Mouse (Mus musculus) heart, postnatal 10 days (tissue): Measurements from ENCODE around the gene Zfp746. TPM values are rescaled to one million over a fixed set of nuclear protein-coding genes. Genes with fewer than 3 reads are reported as not detected.
A peak's percentile ranks its signal among the peaks of the same experiment; 100 is the strongest.

Experiments used
- DNase-seq, 2 experiments: peaks; one replicate each; pipeline ENCODE4 v3.0.0; 2021
- intact Hi-C: fragments of 180-260 bp; cut with DNase I; formaldehyde crosslinking; loops from one replicate; pipeline ENCODE4 v1.15.1; 2025
- microRNA-seq, 2 experiments: library from miRNA; unstranded; fragments of <30 nt; microRNA quantifications; one replicate each; pipeline ENCODE4 v1.2.0; 2022
- total RNA-seq, 2 experiments: library from RNA; stranded (reverse); gene quantifications; 2 replicates each; pipeline ENCODE4 v1.2.3; 2021

Zfp746 gene
- total RNA-seq, 2 experiments from 2014 or later = 17.1 to 17.6 TPM

- peak; percentile 42 to 43 for DNase-seq
- intact Hi-C loops = no loop called here
These were observed 38.7 kb downstream of the Zfp746 start for GRCm38 (mm10) chr6:48047450-48048351.

- peak in 1 of 2 experiments; percentile 4 for DNase-seq
- intact Hi-C loops = no loop called here
These were observed 39.3 kb downstream of the Zfp746 start for GRCm38 (mm10) chr6:48047114-48047449.

- intact Hi-C loops = no loop called here
These were observed 53.7 kb downstream of the Zfp746 start for GRCm38 (mm10) chr6:48032661-48033060.

GRCm38 (mm10) chr6:48025905-48026660 lies 60.3 kb downstream of the Zfp746 start:
- no peak for DNase-seq
- intact Hi-C loops = no loop called here

More at GRCm38 (mm10) chr6:48032661-48033060, 53.7 kb downstream of the Zfp746 start:
- DNase-seq = no peak

DNA sequence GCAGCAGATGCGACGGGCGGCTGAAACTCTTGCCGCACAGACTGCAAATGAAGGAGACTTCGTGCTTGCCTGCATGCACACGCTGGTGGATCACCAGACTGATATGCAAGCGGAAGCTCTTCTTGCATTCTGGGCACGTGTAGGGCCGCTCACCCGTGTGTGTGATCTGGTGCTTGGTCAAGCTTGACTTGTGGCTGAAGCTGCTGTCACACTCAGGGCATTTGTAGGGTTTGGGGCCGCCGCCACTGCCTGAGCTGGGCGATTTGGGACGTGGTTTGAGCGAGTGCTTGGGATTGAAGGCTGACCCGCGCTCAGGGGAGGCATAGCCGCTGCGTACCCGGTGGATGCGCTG lies 61.4 kb downstream of the Zfp746 start:
- no peak for DNase-seq
- intact Hi-C loops = no loop called here

- no peak for DNase-seq
- intact Hi-C loops = no loop called here
These were observed 61.9 kb downstream of the Zfp746 start for GRCm38 (mm10) chr6:48024330-48024993.

DNA sequence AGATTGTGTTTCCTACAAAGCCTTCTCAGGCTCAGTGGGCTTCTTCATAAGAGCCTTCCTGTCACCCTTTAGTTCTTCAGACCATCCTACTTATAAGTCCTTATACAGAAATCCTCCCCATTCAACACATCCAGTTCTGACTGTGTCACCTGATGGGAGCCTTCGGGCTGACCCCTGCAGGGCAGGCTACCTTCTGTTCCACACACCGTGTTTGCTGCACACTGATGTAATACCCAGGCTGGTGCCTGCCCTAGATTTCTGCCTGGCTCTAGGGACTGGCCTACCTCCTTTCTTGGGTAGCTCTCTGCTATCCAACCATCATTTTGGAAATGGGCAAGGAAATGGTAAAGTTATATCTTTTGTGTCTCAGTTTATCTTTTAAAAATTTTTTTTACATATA lies 63.7 kb downstream of the Zfp746 start:
- intact Hi-C loops = no loop called here
- DNase-seq = no peak

DNA sequence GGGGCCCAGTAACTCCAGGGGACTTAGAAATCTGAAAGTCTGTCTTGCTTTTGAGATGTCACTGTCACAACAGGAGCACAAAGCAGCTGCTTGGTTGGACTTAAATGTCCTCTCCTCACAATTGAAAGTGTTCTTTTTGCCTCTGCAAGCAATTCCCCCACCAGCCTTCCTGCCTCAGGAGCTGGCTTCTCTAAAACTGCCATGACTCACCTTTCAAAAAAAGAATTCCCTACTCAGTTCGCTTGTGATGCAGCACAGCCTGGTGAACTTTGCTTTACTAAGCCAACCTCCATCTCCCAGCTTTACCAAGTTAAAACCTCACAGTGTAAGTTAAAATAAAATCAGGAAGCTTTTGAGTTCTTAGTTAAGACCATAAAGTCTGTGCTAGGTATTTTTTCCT lies 64.7 kb downstream of the Zfp746 start:
- no peak for DNase-seq
- intact Hi-C loops = no loop called here

GRCm38 (mm10) chr6:48020006-48020405 lies 66.4 kb downstream of the Zfp746 start:
- intact Hi-C loops = no loop called here
- DNase-seq = no peak

DNA sequence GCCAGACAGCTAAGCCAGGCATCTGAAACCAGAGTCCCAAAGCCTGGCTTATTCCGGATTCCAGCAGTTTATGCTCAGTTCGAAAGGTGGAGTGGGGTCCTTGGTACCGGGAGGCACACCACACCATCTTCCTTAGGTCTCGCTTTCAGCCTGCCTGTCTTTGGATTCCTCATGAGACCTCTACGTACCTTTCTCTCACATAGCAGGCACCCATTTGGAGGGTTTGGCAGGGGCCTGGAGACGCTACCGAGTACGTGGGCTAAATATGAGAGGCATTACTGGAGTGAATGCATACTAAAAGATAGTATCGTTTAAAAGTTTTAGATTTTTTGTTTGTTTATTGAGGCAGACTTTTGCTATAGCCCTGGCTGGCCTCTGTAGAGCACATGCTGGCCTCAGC lies 69.6 kb downstream of the Zfp746 start:
- intact Hi-C loops = no loop called here
- no peak for DNase-seq

GRCm38 (mm10) chr6:48016090-48016521 lies 70.3 kb downstream of the Zfp746 start:
- intact Hi-C loops = no loop called here

More at GRCm38 (mm10) chr6:48016090-48016521, 70.3 kb downstream of the Zfp746 start:
- DNase-seq = peak; percentile 48 to 61

Small RNA genes within 50 kb of the gene (microRNA-seq; reads per million reads assigned to microRNA genes)
- gene Gm24563 = 0 to 0.24 reads per million in 2 experiments

Other genes starting within 250 kb of the Zfp746 start
- 10 to 100 TPM; 10.2 to 10.4 TPM for gene Zfp282, start 209.4 kb downstream of the Zfp746 start, total RNA-seq
- 10 to 100 TPM; 12.6 to 12.7 TPM for gene Zfp212, start 166.1 kb downstream of the Zfp746 start, total RNA-seq
- gene Zfp956, start 133.2 kb downstream of the Zfp746 start, total RNA-seq = 1 to 10 TPM; 1.9 to 2.1 TPM
- 10 to 100 TPM; 16.6 to 17.3 TPM for gene Zfp777, start 37.7 kb downstream of the Zfp746 start, total RNA-seq